Mouse (Mus musculus): Measurements from ENCODE around the gene Zfpm1. TPM values are rescaled to one million over a fixed set of nuclear protein-coding genes. Genes with fewer than 3 reads are reported as not detected.
A peak's percentile ranks its signal among the peaks of the same experiment; 100 is the strongest.

The Zfpm1 gene
- polyA plus RNA-seq, 1 experiment: 20.7 TPM

- Histone ChIP-seq H3K79me2 (ENCODE audit: control insufficient read depth, insufficient read depth) (no peaks in the 10 kb centered on the region), H3K36me3 (ENCODE audit: control insufficient read depth, insufficient read depth) (no peaks in the 10 kb centered on the region), H3K27me3 (ENCODE audit: control insufficient read depth, insufficient read depth, insufficient read length) (no peaks in the 10 kb centered on the region), H3K4me3 (ENCODE audit: insufficient read depth, poor library complexity, severe bottlenecking) (no peak overlapping the region), H3K79me3 (ENCODE audit: low read depth) (no peaks in the 10 kb centered on the region), H3ac (ENCODE audit: control insufficient read depth, insufficient read length, low read depth) (peak overlapping the region; percentile 37)
- TF ChIP-seq CTCF (IDR thresholded peaks at IDR 0.05; ENCODE audit: control insufficient read depth, insufficient read depth, insufficient read length) (no peak), MYOD1 (IDR thresholded peaks at IDR 0.05; ENCODE audit: control insufficient read depth, insufficient read length, low read depth) (no peak), MYOG (IDR thresholded peaks at IDR 0.05; ENCODE audit: control insufficient read depth, extremely low read depth, insufficient read length) (no peak), MAX (IDR thresholded peaks at IDR 0.05) (no peak), CEBPB (IDR thresholded peaks at IDR 0.05; ENCODE audit: low read depth) (no peak), USF1 (IDR thresholded peaks at IDR 0.05; ENCODE audit: low read depth) (no peak), FOSL1 (IDR thresholded peaks at IDR 0.05; ENCODE audit: insufficient read depth, low read length, poor library complexity, severe bottlenecking) (no peak)
Measured at GRCm38 (mm10) chr8:122344219-122344618, 62.3 kb downstream of the Zfpm1 start.

- no peak overlapping the region for H3K4me3 ChIP-seq (ENCODE audit: insufficient read depth, poor library complexity, severe bottlenecking)
- no peaks in the 10 kb centered on the region for H3K36me3 ChIP-seq (ENCODE audit: control insufficient read depth, insufficient read depth)
- H3K79me3 ChIP-seq (ENCODE audit: low read depth): no peaks in the 10 kb centered on the region
- H3K27me3 ChIP-seq (ENCODE audit: control insufficient read depth, insufficient read depth, insufficient read length): no peaks in the 10 kb centered on the region
- no peaks in the 10 kb centered on the region for H3K79me2 ChIP-seq (ENCODE audit: control insufficient read depth, insufficient read depth)
- TF ChIP-seq FOSL1 (IDR thresholded peaks at IDR 0.05; ENCODE audit: insufficient read depth, low read length, poor library complexity, severe bottlenecking): no peak
- TF ChIP-seq MAX (IDR thresholded peaks at IDR 0.05): no peak
- no peak for TF ChIP-seq CTCF (IDR thresholded peaks at IDR 0.05; ENCODE audit: control insufficient read depth, insufficient read depth, insufficient read length)
- no peak for TF ChIP-seq CEBPB (IDR thresholded peaks at IDR 0.05; ENCODE audit: low read depth)
- no peak for TF ChIP-seq MYOG (IDR thresholded peaks at IDR 0.05; ENCODE audit: control insufficient read depth, extremely low read depth, insufficient read length)
- no peak for TF ChIP-seq MYOD1 (IDR thresholded peaks at IDR 0.05; ENCODE audit: control insufficient read depth, insufficient read length, low read depth)
- TF ChIP-seq USF1 (IDR thresholded peaks at IDR 0.05; ENCODE audit: low read depth): no peak
- H3ac ChIP-seq (ENCODE audit: control insufficient read depth, insufficient read length, low read depth): no peak overlapping the region
Measured at GRCm38 (mm10) chr8:122345181-122346095, 63.5 kb downstream of the Zfpm1 start.

- no peak overlapping the region for H3K4me3 ChIP-seq (ENCODE audit: insufficient read depth, poor library complexity, severe bottlenecking)
- H3K79me3 ChIP-seq (ENCODE audit: low read depth): no peaks in the 10 kb centered on the region
- no peak for TF ChIP-seq CEBPB (IDR thresholded peaks at IDR 0.05; ENCODE audit: low read depth)
- TF ChIP-seq USF1 (IDR thresholded peaks at IDR 0.05; ENCODE audit: low read depth): peak; percentile 91
- no peak overlapping the region for H3ac ChIP-seq (ENCODE audit: control insufficient read depth, insufficient read length, low read depth)
- no peaks in the 10 kb centered on the region for H3K79me2 ChIP-seq (ENCODE audit: control insufficient read depth, insufficient read depth)
- H3K36me3 ChIP-seq (ENCODE audit: control insufficient read depth, insufficient read depth): no peaks in the 10 kb centered on the region
- no peaks in the 10 kb centered on the region for H3K27me3 ChIP-seq (ENCODE audit: control insufficient read depth, insufficient read depth, insufficient read length)
Measured at GRCm38 (mm10) chr8:122347811-122348552, 66.0 kb downstream of the Zfpm1 start.

GRCm38 (mm10) chr8:122349357-122350297 lies 67.7 kb downstream of the Zfpm1 start:
- Histone ChIP-seq H3ac (ENCODE audit: control insufficient read depth, insufficient read length, low read depth) (no peak overlapping the region), H3K4me3 (ENCODE audit: insufficient read depth, poor library complexity, severe bottlenecking) (no peak overlapping the region), H3K79me2 (ENCODE audit: control insufficient read depth, insufficient read depth) (no peaks in the 10 kb centered on the region), H3K36me3 (ENCODE audit: control insufficient read depth, insufficient read depth) (no peaks in the 10 kb centered on the region), H3K27me3 (ENCODE audit: control insufficient read depth, insufficient read depth, insufficient read length) (no peaks in the 10 kb centered on the region), H3K79me3 (ENCODE audit: low read depth) (no peaks in the 10 kb centered on the region)
- TF ChIP-seq MAX (IDR thresholded peaks at IDR 0.05) (no peak), MYOD1 (IDR thresholded peaks at IDR 0.05; ENCODE audit: control insufficient read depth, insufficient read length, low read depth) (no peak), CTCF (IDR thresholded peaks at IDR 0.05; ENCODE audit: control insufficient read depth, insufficient read depth, insufficient read length) (no peak), FOSL1 (IDR thresholded peaks at IDR 0.05; ENCODE audit: insufficient read depth, low read length, poor library complexity, severe bottlenecking) (no peak), MYOG (IDR thresholded peaks at IDR 0.05; ENCODE audit: control insufficient read depth, extremely low read depth, insufficient read length) (no peak), CEBPB (IDR thresholded peaks at IDR 0.05; ENCODE audit: low read depth) (no peak), USF1 (IDR thresholded peaks at IDR 0.05; ENCODE audit: low read depth) (no peak)

Measured in C2C12 (cell line).